Mouse (Mus musculus): Measurements from ENCODE around the gene Slc22a23. TPM values are rescaled to one million over a fixed set of nuclear protein-coding genes. Genes with fewer than 3 reads are reported as not detected.

Slc22a23 gene
- polyA plus RNA-seq, 1 experiment from 2014 or later = 9.6 TPM

DNA sequence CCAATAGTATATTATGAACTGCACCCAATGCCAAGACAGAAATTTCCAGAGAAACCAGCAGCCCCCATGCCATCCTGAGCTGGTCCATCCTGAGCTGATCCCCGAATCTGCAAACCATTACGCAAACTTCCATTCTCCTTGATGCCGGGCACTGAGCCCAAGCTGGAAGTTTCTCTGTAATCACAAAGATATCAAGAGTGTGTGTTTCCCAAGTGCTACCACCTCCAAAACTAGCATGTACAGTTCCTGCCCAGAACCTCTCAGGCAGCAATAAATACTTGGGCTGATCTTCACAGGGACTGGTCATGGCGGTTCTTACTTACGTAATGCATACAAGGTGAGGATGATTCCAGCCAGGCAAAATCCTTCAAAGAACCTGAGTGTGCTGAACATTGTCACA is 46.3 kb downstream of the Slc22a23 start:
- Histone ChIP-seq H3K9me3 (ENCODE audit: control insufficient read depth, low read length) (no peaks in the 10 kb centered on the region), H3K27me3 (ENCODE audit: control insufficient read depth, insufficient read depth, low read length) (no peaks in the 10 kb centered on the region), H3K27ac (ENCODE audit: low read depth, low read length) (no peak overlapping the region), H3K9ac (ENCODE audit: low read depth, low read length) (no peak overlapping the region), H3K4me1 (replicated peaks; ENCODE audit: control insufficient read depth, insufficient read depth, low read length) (no peaks in the 10 kb centered on the region), H3K4me2 (replicated peaks; ENCODE audit: low read depth, low read length) (no peak overlapping the region), H3K4me3 (ENCODE audit: low read depth, low read length) (no peak overlapping the region), H3K36me3 (ENCODE audit: control insufficient read depth, insufficient read depth, low read length) (peaks cover 3% of the 10 kb centered on the region; the same call in 1 of the 2 replicates)
- 98% methylated on average over 5 of the region's 5 CpGs for WGBS
- DNase-seq (ENCODE audit: low spot score) = no peak
- ATAC-seq (ENCODE audit: low FRiP score) = no peak

DNA sequence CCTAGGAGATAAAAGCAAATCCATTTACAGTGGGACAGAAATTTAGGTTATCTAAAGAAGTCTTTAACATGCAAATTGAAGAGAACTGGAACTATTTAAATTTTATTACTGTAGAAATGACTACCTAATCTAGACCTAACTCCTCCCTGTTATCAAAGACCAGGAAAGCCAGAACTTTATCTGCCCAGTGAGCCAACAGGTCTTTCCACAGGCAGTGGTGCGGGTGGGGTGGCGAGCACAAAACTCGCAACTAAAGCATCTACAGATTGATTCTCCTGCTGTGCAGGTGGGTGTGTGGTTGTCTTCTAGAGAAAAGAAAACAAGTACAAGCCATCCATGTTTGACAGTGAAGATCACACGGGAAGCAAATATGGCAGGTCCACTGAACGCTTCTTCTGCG is 46.9 kb downstream of the Slc22a23 start:
- Histone ChIP-seq H3K4me2 (replicated peaks; ENCODE audit: low read depth, low read length) (no peak overlapping the region), H3K4me1 (replicated peaks; ENCODE audit: control insufficient read depth, insufficient read depth, low read length) (no peaks in the 10 kb centered on the region), H3K9me3 (ENCODE audit: control insufficient read depth, low read length) (no peaks in the 10 kb centered on the region), H3K4me3 (ENCODE audit: low read depth, low read length) (no peak overlapping the region), H3K27me3 (ENCODE audit: control insufficient read depth, insufficient read depth, low read length) (no peaks in the 10 kb centered on the region), H3K36me3 (ENCODE audit: control insufficient read depth, insufficient read depth, low read length) (peaks cover 3% of the 10 kb centered on the region; the same call in 1 of the 2 replicates), H3K27ac (ENCODE audit: low read depth, low read length) (no peak overlapping the region), H3K9ac (ENCODE audit: low read depth, low read length) (no peak overlapping the region)
- DNase-seq (ENCODE audit: low spot score) = no peak
- ATAC-seq (ENCODE audit: low FRiP score) = no peak
- WGBS = 94% methylated on average over 6 of the region's 6 CpGs

GRCm38 (mm10) chr13:34295787-34296435 is 49.1 kb downstream of the Slc22a23 start:
- no peak for ATAC-seq (ENCODE audit: low FRiP score)
- no peaks in the 10 kb centered on the region for H3K4me1 ChIP-seq (replicated peaks; ENCODE audit: control insufficient read depth, insufficient read depth, low read length)
- H3K9ac ChIP-seq (ENCODE audit: low read depth, low read length) = no peak overlapping the region

DNA sequence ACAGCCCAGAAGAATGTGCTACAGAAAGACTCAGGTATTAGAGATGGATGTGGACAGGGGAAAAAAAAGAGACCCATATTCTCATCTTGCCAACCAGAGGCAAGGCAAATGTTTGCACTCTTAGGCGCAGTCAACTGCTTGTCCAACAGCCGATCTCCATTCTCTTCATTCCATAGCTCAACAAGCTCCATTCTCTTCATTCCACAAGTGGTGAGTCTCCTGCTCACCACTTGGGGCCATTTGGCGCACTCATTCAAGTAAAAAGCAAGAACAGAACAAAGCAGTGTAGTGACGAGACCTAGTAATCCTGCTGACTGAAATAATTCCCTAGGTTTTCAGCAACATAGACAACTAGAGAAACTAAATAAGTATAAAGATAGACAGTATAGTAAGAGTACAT is 50.8 kb downstream of the Slc22a23 start:
- ATAC-seq (ENCODE audit: low FRiP score) (no peak), DNase-seq (ENCODE audit: low spot score) (no peak)
- H3K4me1 ChIP-seq (replicated peaks; ENCODE audit: control insufficient read depth, insufficient read depth, low read length) = no peaks in the 10 kb centered on the region
- 69% methylated on average over 4 of the region's 4 CpGs for WGBS
- H3K9me3 ChIP-seq (ENCODE audit: control insufficient read depth, low read length) = no peaks in the 10 kb centered on the region
- H3K4me3 ChIP-seq (ENCODE audit: low read depth, low read length) = no peak overlapping the region
- no peaks in the 10 kb centered on the region for H3K27me3 ChIP-seq (ENCODE audit: control insufficient read depth, insufficient read depth, low read length)
- H3K36me3 ChIP-seq (ENCODE audit: control insufficient read depth, insufficient read depth, low read length) = peaks cover 3% of the 10 kb centered on the region; the same call in 1 of the 2 replicates
- H3K4me2 ChIP-seq (replicated peaks; ENCODE audit: low read depth, low read length) = no peak overlapping the region
- H3K9ac ChIP-seq (ENCODE audit: low read depth, low read length) = no peak overlapping the region
- H3K27ac ChIP-seq (ENCODE audit: low read depth, low read length) = no peak overlapping the region

More at GRCm38 (mm10) chr13:34295787-34296435, 49.1 kb downstream of the Slc22a23 start:
- DNase-seq (ENCODE audit: low spot score) = no peak
- Histone ChIP-seq H3K4me3 (ENCODE audit: low read depth, low read length) (no peak overlapping the region), H3K4me2 (replicated peaks; ENCODE audit: low read depth, low read length) (no peak overlapping the region), H3K27me3 (ENCODE audit: control insufficient read depth, insufficient read depth, low read length) (no peaks in the 10 kb centered on the region), H3K36me3 (ENCODE audit: control insufficient read depth, insufficient read depth, low read length) (peaks cover 3% of the 10 kb centered on the region; the same call in 1 of the 2 replicates), H3K27ac (ENCODE audit: low read depth, low read length) (no peak overlapping the region), H3K9me3 (ENCODE audit: control insufficient read depth, low read length) (no peaks in the 10 kb centered on the region)
- 94% methylated on average over 12 of the region's 12 CpGs for WGBS

DNA sequence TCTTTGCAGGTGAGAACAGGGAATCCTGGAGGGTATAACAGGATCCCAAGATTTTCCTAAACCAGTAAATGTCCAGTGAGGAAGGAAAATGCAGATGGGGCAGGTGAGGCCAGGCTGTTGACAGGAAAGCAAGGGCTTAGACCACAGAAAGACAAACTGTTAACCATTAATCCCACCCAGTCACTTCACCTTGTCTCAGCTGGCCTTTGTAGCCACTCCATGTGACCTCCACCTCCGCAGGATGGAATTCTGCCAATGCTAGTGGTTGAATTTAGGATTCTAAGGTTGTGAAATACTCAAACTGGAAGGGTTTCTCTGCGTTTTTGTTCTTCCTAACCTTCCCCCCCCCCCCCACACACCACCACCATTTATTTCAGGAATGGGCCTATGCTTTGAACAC is 52.9 kb downstream of the Slc22a23 start:
- Histone ChIP-seq H3K9ac (ENCODE audit: low read depth, low read length) (no peak overlapping the region), H3K9me3 (ENCODE audit: control insufficient read depth, low read length) (no peaks in the 10 kb centered on the region), H3K36me3 (ENCODE audit: control insufficient read depth, insufficient read depth, low read length) (no peaks in the 10 kb centered on the region), H3K4me3 (ENCODE audit: low read depth, low read length) (no peak overlapping the region), H3K27me3 (ENCODE audit: control insufficient read depth, insufficient read depth, low read length) (no peaks in the 10 kb centered on the region), H3K27ac (ENCODE audit: low read depth, low read length) (no peak overlapping the region), H3K4me2 (replicated peaks; ENCODE audit: low read depth, low read length) (no peak overlapping the region), H3K4me1 (replicated peaks; ENCODE audit: control insufficient read depth, insufficient read depth, low read length) (0 out of 2 replicates have a peak, but pooled peaks cover under 1% of the 10 kb centered on the region)
- DNase-seq (ENCODE audit: low spot score) = no peak
- 79% methylated on average over 2 of the region's 2 CpGs for WGBS
- ATAC-seq (ENCODE audit: low FRiP score) = no peak

- H3K9ac ChIP-seq (ENCODE audit: low read depth, low read length) = no peak overlapping the region
- H3K9me3 ChIP-seq (ENCODE audit: control insufficient read depth, low read length) = no peaks in the 10 kb centered on the region
- WGBS = 92% methylated on average over 1 of the region's 1 CpGs
- H3K36me3 ChIP-seq (ENCODE audit: control insufficient read depth, insufficient read depth, low read length) = no peaks in the 10 kb centered on the region
- H3K27me3 ChIP-seq (ENCODE audit: control insufficient read depth, insufficient read depth, low read length) = no peaks in the 10 kb centered on the region
- no peak overlapping the region for H3K4me2 ChIP-seq (replicated peaks; ENCODE audit: low read depth, low read length)
- DNase-seq (ENCODE audit: low spot score) (no peak), ATAC-seq (ENCODE audit: low FRiP score) (no peak)
- no peak overlapping the region for H3K27ac ChIP-seq (ENCODE audit: low read depth, low read length)
- 0 out of 2 replicates have a peak, but pooled peaks cover 2% of the 10 kb centered on the region for H3K4me1 ChIP-seq (replicated peaks; ENCODE audit: control insufficient read depth, insufficient read depth, low read length)
- no peak overlapping the region for H3K4me3 ChIP-seq (ENCODE audit: low read depth, low read length)
Measured at GRCm38 (mm10) chr13:34290346-34290745, 54.6 kb downstream of the Slc22a23 start.

DNA sequence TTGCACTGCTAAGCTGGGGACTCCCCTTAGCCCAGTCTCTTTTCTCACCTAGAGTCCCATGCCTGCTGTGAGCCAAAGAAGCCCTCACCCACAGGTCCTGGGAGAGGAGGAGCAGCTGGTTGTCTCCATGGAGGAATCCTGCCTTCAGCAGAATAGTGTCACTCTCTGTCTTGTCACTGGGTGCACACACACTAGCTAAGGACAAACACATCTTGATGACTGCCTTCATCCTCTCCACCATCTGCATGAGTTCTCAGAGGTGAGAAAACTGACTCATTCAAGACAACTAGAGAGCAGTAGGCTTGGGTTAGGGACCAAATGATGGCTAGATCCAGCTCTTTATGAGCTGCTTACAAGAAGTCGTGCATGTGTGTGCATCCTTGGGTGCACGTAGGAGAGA is 55.4 kb downstream of the Slc22a23 start:
- DNase-seq (ENCODE audit: low spot score) (no peak), ATAC-seq (ENCODE audit: low FRiP score) (no peak)
- Histone ChIP-seq H3K4me3 (ENCODE audit: low read depth, low read length) (no peak overlapping the region), H3K4me1 (replicated peaks; ENCODE audit: control insufficient read depth, insufficient read depth, low read length) (0 out of 2 replicates have a peak, but pooled peaks cover 2% of the 10 kb centered on the region), H3K4me2 (replicated peaks; ENCODE audit: low read depth, low read length) (no peak overlapping the region), H3K27ac (ENCODE audit: low read depth, low read length) (no peak overlapping the region), H3K9me3 (ENCODE audit: control insufficient read depth, low read length) (no peaks in the 10 kb centered on the region), H3K36me3 (ENCODE audit: control insufficient read depth, insufficient read depth, low read length) (no peaks in the 10 kb centered on the region), H3K9ac (ENCODE audit: low read depth, low read length) (no peak overlapping the region), H3K27me3 (ENCODE audit: control insufficient read depth, insufficient read depth, low read length) (no peaks in the 10 kb centered on the region)
- WGBS = 87% methylated on average over 2 of the region's 2 CpGs

GRCm38 (mm10) chr13:34288129-34288528 is 56.9 kb downstream of the Slc22a23 start:
- H3K27ac ChIP-seq (ENCODE audit: low read depth, low read length) = peak overlapping the region; percentile 76
- 29% methylated on average over 2 of the region's 2 CpGs for WGBS
- no peak for ATAC-seq (ENCODE audit: low FRiP score)

GRCm38 (mm10) chr13:34287601-34288083 is 57.3 kb downstream of the Slc22a23 start:
- ATAC-seq (ENCODE audit: low FRiP score) (peak; percentile 79), DNase-seq (ENCODE audit: low spot score) (peak; percentile 66)
- Histone ChIP-seq H3K4me2 (replicated peaks; ENCODE audit: low read depth, low read length) (no peak overlapping the region; the same call in 1 of the 2 replicates), H3K27me3 (ENCODE audit: control insufficient read depth, insufficient read depth, low read length) (no peaks in the 10 kb centered on the region), H3K4me1 (replicated peaks; ENCODE audit: control insufficient read depth, insufficient read depth, low read length) (0 out of 2 replicates have a peak, but pooled peaks cover 2% of the 10 kb centered on the region), H3K27ac (ENCODE audit: low read depth, low read length) (peak overlapping the region; percentile 76), H3K9ac (ENCODE audit: low read depth, low read length) (no peak overlapping the region), H3K9me3 (ENCODE audit: control insufficient read depth, low read length) (no peaks in the 10 kb centered on the region), H3K4me3 (ENCODE audit: low read depth, low read length) (no peak overlapping the region), H3K36me3 (ENCODE audit: control insufficient read depth, insufficient read depth, low read length) (no peaks in the 10 kb centered on the region)
- WGBS = 4% methylated on average over 9 of the region's 9 CpGs

More at GRCm38 (mm10) chr13:34288129-34288528, 56.9 kb downstream of the Slc22a23 start:
- H3K4me3 ChIP-seq (ENCODE audit: low read depth, low read length) = no peak overlapping the region
- H3K4me2 ChIP-seq (replicated peaks; ENCODE audit: low read depth, low read length) = no peak overlapping the region
- 0 out of 2 replicates have a peak, but pooled peaks cover 2% of the 10 kb centered on the region for H3K4me1 ChIP-seq (replicated peaks; ENCODE audit: control insufficient read depth, insufficient read depth, low read length)
- peak; percentile 16 for DNase-seq (ENCODE audit: low spot score)
- H3K36me3 ChIP-seq (ENCODE audit: control insufficient read depth, insufficient read depth, low read length) = no peaks in the 10 kb centered on the region
- no peaks in the 10 kb centered on the region for H3K9me3 ChIP-seq (ENCODE audit: control insufficient read depth, low read length)
- H3K9ac ChIP-seq (ENCODE audit: low read depth, low read length) = no peak overlapping the region
- H3K27me3 ChIP-seq (ENCODE audit: control insufficient read depth, insufficient read depth, low read length) = no peaks in the 10 kb centered on the region
